Mouse (Mus musculus): ENCODE measurements around the gene Cacna1s. TPM values are rescaled to one million over a fixed set of nuclear protein-coding genes. Genes with fewer than 3 reads are reported as not detected.

The Cacna1s gene
- polyA plus RNA-seq (2014; fragmentation: Illumina TruSeq; extraction: RNeasy Lipid Tissue Mini Kit (QIAGEN cat#74804); ENCODE audit: low read depth, low replicate concordance), result 11.0 TPM

DNA sequence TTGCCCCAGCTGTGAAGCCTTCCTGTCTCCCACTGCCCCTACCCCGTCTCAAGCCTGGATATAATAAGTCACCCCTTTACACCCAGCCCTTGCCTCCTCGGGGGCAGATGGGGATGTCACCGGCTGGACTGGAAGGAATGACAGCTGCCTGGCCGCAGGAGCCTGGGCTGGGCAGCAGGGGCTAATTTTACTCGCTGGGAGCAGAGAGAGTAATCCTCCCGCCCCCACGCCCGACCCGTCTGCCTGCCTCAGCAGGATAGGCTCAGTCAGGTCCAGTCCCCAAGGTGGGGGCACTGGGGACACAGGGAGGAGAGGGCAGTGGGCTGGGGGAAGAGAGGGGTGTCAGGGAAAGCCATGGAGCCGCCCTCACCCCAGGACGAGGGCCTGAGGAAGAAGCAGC is at the start of gene Cacna1s:
TSS of gene Cacna1s (plus strand) at position 204 of the 400 bp plus-strand sequence.

DNA sequence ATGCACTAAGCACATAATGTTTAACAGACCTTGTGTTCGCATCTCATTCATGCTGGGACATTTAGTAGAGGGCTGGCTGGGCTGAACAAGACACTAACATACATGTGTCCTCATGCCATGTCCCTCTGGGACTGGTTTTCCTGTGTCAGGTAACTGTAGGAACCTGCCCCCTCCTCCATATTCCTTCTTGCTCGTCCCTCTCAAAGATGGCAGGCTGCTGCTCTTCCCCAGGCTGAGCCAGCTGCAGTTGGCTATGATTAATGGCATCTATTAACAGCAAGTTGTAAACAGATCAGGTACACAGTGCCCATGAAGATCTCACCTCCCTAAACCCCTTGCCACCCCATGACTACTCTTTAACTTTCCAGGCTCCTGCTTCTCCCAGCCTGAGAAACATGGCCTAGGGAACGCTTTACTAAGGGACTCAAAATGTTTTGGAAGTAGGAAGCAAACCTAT is 46.2 kb upstream of the Cacna1s start, which contains the start of gene Igfn1:
TSS of gene Igfn1 (minus strand) at position 51 of the 457 bp plus-strand sequence.

GRCm38 (mm10) chr1:136007211-136008158 is 45.1 kb upstream of the Cacna1s start, which contains the start of gene Tmem9:
Gene Tmem9 (plus strand): TSS chr1:136008150.

GRCm38 (mm10) chr1:136050312-136051012 is 2.1 kb upstream of the Cacna1s start, which contains the start of gene Ascl5:
Gene Ascl5 (plus strand): TSS chr1:136050804.

DNA sequence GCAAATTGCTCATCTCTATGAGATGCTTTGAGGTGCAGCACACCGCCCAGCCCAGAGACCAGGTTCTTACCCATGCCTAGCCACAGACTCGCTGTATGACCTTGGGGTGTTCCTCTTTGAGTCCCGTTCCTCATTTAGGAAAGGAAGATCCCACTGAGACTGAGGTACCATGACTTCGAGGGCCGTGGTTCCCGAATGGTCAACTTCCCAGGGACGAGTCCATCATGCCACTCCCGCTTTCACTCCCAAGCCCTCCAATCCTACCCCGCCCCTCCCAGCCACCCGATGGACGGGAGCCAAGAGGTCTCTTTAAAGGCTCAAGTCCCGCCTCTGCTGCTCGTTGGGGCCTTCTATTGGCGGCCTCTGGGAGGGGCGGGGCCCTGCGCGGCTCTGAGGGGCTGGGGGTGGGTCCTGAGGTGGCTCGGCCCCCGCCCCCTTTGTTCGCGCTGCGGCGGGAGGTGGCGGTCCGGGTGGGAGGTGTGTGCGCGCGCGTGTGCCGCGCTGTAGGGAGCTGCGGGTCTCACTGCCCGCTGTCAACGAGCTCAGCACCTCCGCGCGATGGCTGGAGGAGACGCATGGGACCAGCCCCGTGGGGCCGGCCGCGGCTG is 78.5 kb downstream of the Cacna1s start, which contains the start of gene Kif21b:
TSS of gene Kif21b (plus strand) at position 439 of the 608 bp plus-strand sequence.

Other genes with a start within 250 kb of the Cacna1s start
- 15.4 TPM for gene Lad1, start 234.2 kb upstream of the Cacna1s start, polyA plus RNA-seq (2014; fragmentation: Illumina TruSeq; extraction: RNeasy Lipid Tissue Mini Kit (QIAGEN cat#74804); ENCODE audit: low read depth, low replicate concordance)
- 15,626 TPM for gene Tnnt2, start 216.4 kb upstream of the Cacna1s start, polyA plus RNA-seq (2014; fragmentation: Illumina TruSeq; extraction: RNeasy Lipid Tissue Mini Kit (QIAGEN cat#74804); ENCODE audit: low read depth, low replicate concordance)
- not detected for gene Pkp1, start 133.5 kb upstream of the Cacna1s start, polyA plus RNA-seq (2014; fragmentation: Illumina TruSeq; extraction: RNeasy Lipid Tissue Mini Kit (QIAGEN cat#74804); ENCODE audit: low read depth, low replicate concordance)
- gene Igfn1, start 46.4 kb upstream of the Cacna1s start, polyA plus RNA-seq (2014; fragmentation: Illumina TruSeq; extraction: RNeasy Lipid Tissue Mini Kit (QIAGEN cat#74804); ENCODE audit: low read depth, low replicate concordance), result not detected
- gene Tmem9, start 44.6 kb upstream of the Cacna1s start, polyA plus RNA-seq (2014; fragmentation: Illumina TruSeq; extraction: RNeasy Lipid Tissue Mini Kit (QIAGEN cat#74804); ENCODE audit: low read depth, low replicate concordance), result 14.8 TPM
- gene Ascl5, start 1.9 kb upstream of the Cacna1s start, polyA plus RNA-seq (2014; fragmentation: Illumina TruSeq; extraction: RNeasy Lipid Tissue Mini Kit (QIAGEN cat#74804); ENCODE audit: low read depth, low replicate concordance), result not detected
- 0.50 TPM for gene Kif21b, start 78.6 kb downstream of the Cacna1s start, polyA plus RNA-seq (2014; fragmentation: Illumina TruSeq; extraction: RNeasy Lipid Tissue Mini Kit (QIAGEN cat#74804); ENCODE audit: low read depth, low replicate concordance)
- not detected for gene Mroh3, start 160.1 kb downstream of the Cacna1s start, polyA plus RNA-seq (2014; fragmentation: Illumina TruSeq; extraction: RNeasy Lipid Tissue Mini Kit (QIAGEN cat#74804); ENCODE audit: low read depth, low replicate concordance)
- gene Inava, start 181.5 kb downstream of the Cacna1s start, polyA plus RNA-seq (2014; fragmentation: Illumina TruSeq; extraction: RNeasy Lipid Tissue Mini Kit (QIAGEN cat#74804); ENCODE audit: low read depth, low replicate concordance), result not detected
- gene Gpr25, start 208.1 kb downstream of the Cacna1s start, polyA plus RNA-seq (2014; fragmentation: Illumina TruSeq; extraction: RNeasy Lipid Tissue Mini Kit (QIAGEN cat#74804); ENCODE audit: low read depth, low replicate concordance), result not detected

Data from heart, adult 10 weeks (tissue).